Mouse (Mus musculus) erythroid progenitor cell, adult 5-6 weeks (primary cell): ENCODE measurements around the gene Irak1bp1. TPM values are rescaled to one million over a fixed set of nuclear protein-coding genes. Genes with fewer than 3 reads are reported as not detected.

Experiments used
- ATAC-seq: replicated peaks from 2 replicates; pipeline ENCODE4 v1.8.0; 2016; ENCODE audit warnings: moderate number of reproducible peaks, mild to moderate bottlenecking, moderate TSS enrichment, inconsistent platforms; ENCODE audit not compliant: poor library complexity, low FRiP score, severe bottlenecking
- total RNA-seq, 2 experiments: library from RNA; stranded (forward) in 1 of 2; stranded (reverse) in 1 of 2; fragments of 150-400 nt in 1 of 2; fragments of 186-747, 209-891 nt in 1 of 2; gene quantifications; 2 replicates each; pipeline versions ENCODE4 v1.2.3 to v1.2.4; 2015 to 2017; ENCODE audit warnings: low replicate concordance in 2 of 2

Irak1bp1 gene
- total RNA-seq, 2 experiments from 2014 or later = 1.1 TPM; not detected in 1

GRCm38 (mm10) chr9:82867698-82868097, 38.4 kb downstream of the Irak1bp1 start:
- ATAC-seq = no peak

- no peak for ATAC-seq
Observed at GRCm38 (mm10) chr9:82877078-82877477, 47.7 kb downstream of the Irak1bp1 start.

- ATAC-seq = no peak
Observed at GRCm38 (mm10) chr9:82884177-82884576, 54.8 kb downstream of the Irak1bp1 start.

GRCm38 (mm10) chr9:82888645-82889044, 59.3 kb downstream of the Irak1bp1 start:
- no peak for ATAC-seq

Other genes starting within 250 kb of the Irak1bp1 start
- 143 and 148 TPM in 2 replicates for gene Phip, start 146.0 kb downstream of the Irak1bp1 start, total RNA-seq (2015; ENCODE audit: low replicate concordance)
- gene Phip, start 146.0 kb downstream of the Irak1bp1 start, total RNA-seq (2017; ENCODE audit: low replicate concordance) = 174 and 230 TPM in 2 replicates